Mouse (Mus musculus): ENCODE results near the gene Bcas2.
"Not testable (repeated sequence)": the region's sequence is repeated elsewhere in the genome, so short reads cannot be mapped to it uniquely, and the experiment has no call there.

The Bcas2 gene

DNA sequence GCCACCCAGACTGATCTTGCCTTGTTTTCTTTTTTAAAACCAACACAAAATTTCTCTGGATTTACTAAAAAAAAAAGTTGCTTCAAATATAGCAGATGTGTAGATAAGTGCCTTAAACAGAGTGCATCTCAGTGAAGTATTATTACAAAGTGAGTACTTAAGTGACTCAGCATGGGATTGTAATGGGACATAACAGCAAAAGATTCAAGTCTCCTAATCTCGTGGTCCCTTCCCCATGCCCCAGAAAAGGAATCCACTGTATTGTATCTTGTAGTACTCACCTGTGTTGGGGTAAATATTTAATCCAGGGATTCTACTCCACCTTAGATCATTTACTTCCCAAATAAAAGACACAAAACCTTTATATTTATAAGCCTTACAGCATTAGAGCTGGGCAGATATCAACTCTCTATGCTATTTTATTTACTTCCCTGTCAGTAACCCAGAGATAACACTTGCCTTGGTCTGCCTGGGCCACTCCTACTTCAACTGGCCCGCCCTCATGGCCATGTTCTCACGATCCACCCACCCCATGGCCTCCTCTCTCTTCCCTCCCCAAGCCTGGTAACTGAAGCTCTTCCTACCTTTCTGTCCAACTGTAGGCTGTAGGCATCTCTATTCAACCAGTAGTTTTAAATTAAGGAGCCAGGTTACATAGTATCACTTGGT is 12.1 kb upstream of the Bcas2 start:
- no peak for DNase-seq (ENCODE audit: low spot score)

- DNase-seq (ENCODE audit: low spot score) = peak; percentile 58
Observed at GRCm38 (mm10) chr3:103169771-103170170, 1.7 kb upstream of the Bcas2 start.

- no peak for DNase-seq (ENCODE audit: low spot score)
Observed at GRCm38 (mm10) chr3:103172615-103173014, 1.2 kb downstream of the Bcas2 start.

GRCm38 (mm10) chr3:103176740-103177139 is 5.3 kb downstream of the Bcas2 start:
- DNase-seq (ENCODE audit: low spot score) = no peak

DNA sequence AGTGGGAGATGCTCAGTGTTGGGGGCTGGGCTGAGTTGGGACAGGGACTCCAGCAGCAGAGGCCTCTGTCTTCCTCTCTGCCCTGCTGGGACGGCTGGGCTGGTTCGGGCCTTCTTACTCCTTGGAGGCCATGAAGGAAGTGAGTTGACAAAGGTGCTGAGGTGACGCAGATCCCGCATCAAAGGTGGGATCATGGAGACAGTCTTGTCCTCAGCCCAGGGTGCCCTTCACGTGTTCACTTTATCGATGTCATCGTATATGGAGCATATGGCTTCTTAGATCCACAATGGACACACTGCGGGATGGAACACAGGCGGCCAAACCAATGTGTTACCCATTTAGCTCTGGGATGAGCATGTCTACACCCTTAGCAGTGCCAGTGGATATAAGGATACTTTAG is 8.1 kb downstream of the Bcas2 start:
- no peak for DNase-seq (ENCODE audit: low spot score)

- no peak for DNase-seq (ENCODE audit: low spot score)
Observed at GRCm38 (mm10) chr3:103181171-103181570, 9.7 kb downstream of the Bcas2 start.

DNA sequence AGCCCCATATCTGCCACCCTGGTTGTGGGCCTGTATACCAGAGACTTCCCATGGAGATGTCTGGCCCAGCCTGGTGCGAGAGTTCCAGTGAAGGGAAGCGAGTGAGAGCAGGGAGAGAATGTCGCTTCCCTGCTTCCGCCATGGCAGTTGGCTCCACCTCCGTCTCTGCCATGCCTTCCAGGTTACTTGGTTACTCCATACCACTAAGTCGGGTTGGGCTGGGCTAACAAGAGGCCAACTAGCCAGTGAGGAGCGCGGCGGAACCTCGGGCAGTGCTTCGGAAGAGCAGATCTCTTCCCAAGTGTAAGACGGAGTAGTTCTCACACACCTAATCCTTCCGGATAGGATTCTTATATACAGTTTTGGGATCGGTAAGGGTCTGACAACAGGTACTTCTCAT is 11.4 kb downstream of the Bcas2 start:
- no peak for DNase-seq (ENCODE audit: low spot score)

- not testable (repeated sequence) for DNase-seq (ENCODE audit: low spot score)
Observed at GRCm38 (mm10) chr3:103184467-103184866, 13.0 kb downstream of the Bcas2 start.

DNA sequence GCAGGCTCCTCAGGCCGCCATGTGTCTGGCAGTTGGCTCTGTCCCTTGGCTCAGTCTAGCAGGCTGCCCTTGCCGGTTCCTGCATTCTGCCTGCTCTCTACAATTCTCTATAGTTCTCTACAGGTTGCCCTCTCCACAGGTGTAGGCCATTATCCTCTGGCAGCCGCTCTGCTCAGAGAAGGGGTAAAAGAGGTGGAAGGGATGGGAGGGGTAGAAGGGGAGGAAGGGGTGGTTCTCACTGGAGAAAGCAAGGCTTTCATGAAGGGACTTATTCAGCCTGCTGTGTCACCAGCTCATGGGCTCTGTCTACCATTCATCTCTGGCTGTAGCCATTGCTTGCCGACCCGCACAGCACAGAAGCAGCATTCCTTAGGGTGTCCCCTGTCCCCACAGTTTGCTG is 17.0 kb downstream of the Bcas2 start:
- no peak for DNase-seq (ENCODE audit: low spot score)

GRCm38 (mm10) chr3:103188856-103189255 is 17.4 kb downstream of the Bcas2 start:
- no peak for DNase-seq (ENCODE audit: low spot score)

GRCm38 (mm10) chr3:103192161-103192560 is 20.7 kb downstream of the Bcas2 start:
- no peak for DNase-seq (ENCODE audit: low spot score)

- no peak for DNase-seq (ENCODE audit: low spot score)
Observed at GRCm38 (mm10) chr3:103193186-103193585, 21.7 kb downstream of the Bcas2 start.

- DNase-seq (ENCODE audit: low spot score) = no peak
Observed at GRCm38 (mm10) chr3:103196320-103196823, 24.9 kb downstream of the Bcas2 start.

GRCm38 (mm10) chr3:103199386-103199785 is 27.9 kb downstream of the Bcas2 start:
- no peak for DNase-seq (ENCODE audit: low spot score)

DNA sequence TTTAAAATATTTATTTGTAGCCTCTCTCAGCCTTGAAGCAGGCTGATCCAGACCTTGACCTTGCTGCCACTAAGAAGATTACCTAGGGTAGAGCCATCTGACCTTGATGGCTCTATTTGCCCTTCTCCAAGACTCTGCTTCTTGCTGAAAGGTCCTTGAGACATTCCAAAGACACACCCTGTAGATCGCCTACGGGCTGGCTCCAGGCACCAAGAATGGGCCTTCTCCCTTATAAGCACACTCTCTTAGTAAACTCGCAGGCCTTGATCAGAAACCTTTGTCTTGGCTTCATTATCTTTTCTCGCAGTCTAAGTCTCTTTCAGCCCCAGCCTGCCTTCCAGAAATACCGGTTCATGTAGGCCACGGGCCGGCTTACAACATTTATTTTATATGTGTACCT is 29.6 kb downstream of the Bcas2 start:
- not testable (repeated sequence) for DNase-seq (ENCODE audit: low spot score)

GRCm38 (mm10) chr3:103203554-103203953 is 32.1 kb downstream of the Bcas2 start:
- no peak for DNase-seq (ENCODE audit: low spot score)

GRCm38 (mm10) chr3:103204445-103204844 is 33.0 kb downstream of the Bcas2 start:
- no peak for DNase-seq (ENCODE audit: low spot score)

- DNase-seq (ENCODE audit: low spot score) = no peak
Observed at GRCm38 (mm10) chr3:103206393-103206792, 34.9 kb downstream of the Bcas2 start.

DNA sequence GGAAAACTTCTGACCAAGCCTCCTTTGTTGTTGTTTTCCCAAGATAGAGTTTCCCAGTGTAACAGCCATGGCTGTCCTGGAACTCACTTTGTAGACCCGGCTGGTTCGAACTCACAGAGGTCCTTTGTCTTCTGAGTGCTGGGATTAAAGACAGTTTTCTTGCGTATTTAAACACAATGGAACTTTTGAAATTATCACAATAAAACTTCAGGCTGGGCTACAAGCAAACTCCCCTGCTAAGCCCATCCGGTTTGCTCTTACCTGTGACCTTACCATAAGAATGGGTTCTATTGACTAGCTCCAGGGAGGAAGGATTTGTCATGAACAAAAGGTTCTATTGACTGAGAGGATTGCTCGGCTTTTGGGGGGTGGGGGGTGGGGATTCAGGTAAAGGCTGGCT is 36.3 kb downstream of the Bcas2 start:
- DNase-seq (ENCODE audit: low spot score) = no peak

DNA sequence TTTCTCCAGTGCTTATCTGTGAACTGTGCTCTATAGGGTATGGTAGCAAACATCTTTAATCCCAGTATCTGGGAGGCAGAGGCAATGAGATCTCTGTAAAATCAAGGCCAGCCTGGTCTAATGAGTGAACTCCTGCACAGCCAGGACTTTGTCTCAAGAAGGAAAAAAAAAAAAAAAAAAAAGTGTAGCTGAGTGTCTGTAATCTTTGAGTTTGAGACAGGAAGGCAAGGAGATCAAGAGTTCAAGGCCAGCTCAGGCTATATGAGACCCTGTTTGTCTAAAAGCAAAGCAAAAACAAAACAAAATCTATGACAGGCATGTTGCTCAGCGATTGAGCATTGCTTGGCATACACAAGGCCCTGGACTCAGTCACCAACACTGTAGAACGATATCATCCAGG is 36.8 kb downstream of the Bcas2 start:
- DNase-seq (ENCODE audit: low spot score) = no peak

DNA sequence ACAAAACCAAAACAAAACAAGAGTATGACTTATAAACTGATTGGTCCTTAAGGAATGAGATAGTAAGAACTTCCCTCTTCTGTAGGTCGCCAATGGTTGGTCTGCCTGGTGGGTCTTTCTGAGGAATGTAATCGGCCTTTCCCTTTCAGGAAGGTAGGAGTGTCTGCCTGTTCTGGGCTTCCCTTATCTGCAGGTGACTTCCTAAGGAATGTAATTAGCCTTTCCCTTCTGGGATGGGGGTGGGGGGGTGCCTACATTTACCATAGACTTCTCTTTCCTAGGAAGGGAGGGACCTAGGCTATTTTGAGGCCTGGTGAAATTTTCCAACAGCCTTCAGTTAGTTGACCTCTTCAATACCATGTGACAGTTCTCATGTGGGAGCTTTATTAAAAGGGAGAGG is 39.6 kb downstream of the Bcas2 start:
- DNase-seq (ENCODE audit: low spot score) = no peak

- DNase-seq (ENCODE audit: low spot score) = no peak
Observed at GRCm38 (mm10) chr3:103212142-103212541, 40.7 kb downstream of the Bcas2 start.

- DNase-seq (ENCODE audit: low spot score) = no peak
Observed at GRCm38 (mm10) chr3:103213537-103213936, 42.1 kb downstream of the Bcas2 start.

DNA sequence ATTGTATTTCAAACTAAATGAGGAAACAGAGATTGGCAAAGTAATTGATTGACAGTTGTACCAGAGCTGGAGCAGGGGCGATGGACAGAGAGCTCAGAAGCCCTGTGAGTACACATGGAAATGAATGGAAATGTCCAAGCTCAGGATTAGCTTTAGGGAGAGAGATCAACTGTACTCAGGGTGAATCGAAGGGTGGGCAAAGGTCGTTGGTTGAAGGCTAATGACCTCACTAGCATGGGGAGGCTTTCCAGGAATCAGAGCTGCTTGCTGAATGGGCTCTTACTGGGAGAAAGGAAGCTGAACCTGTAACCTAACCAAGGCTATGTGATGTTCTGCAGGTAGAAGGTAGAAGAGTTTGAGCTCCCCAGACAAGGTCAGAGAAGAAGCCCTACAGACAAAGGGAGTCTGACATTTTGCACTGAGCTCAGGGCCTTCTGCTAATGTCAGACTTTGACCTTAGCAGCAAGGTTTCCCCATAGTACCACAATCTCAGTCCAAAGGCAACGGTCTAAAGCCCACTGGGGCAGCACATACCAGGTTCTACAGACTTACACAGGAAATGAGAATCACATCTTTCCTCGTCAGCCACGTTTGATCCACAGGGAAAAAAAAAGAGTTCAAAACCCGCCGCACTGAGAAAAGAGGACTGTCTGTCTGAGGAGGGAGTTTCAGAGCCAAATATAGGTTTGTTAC is 43.3 kb downstream of the Bcas2 start:
- peak; percentile 80 for DNase-seq (ENCODE audit: low spot score)

Measured in yolk sac, embryonic 10.5 days (tissue).